Mouse (Mus musculus) embryonic facial prominence, embryonic 12.5 days (tissue): Measurements from ENCODE around the gene Tmigd3. TPM values are rescaled to one million over a fixed set of nuclear protein-coding genes. Genes with fewer than 3 reads are reported as not detected.

Experiments used
- ATAC-seq: fragments of 200-750 bp; cut with Nextera tagmentation; 2 replicates; pipeline ENCODE4 v1.8.0; 2017; ENCODE audit not compliant: insufficient number of reproducible peaks, insufficient read depth, low FRiP score, low TSS enrichment
- H3K27ac ChIP-seq: fragments of 300-500 bp; sonication (generic); 2 replicates; pipeline ENCODE4 v1.5.1; 2016; ENCODE audit warnings: mild to moderate bottlenecking
- H3K27me3 ChIP-seq: fragments of 300-500 bp; sonication (generic); 2 replicates; pipeline ENCODE4 v1.6.1; 2016; ENCODE audit warnings: mild to moderate bottlenecking, moderate library complexity
- H3K36me3 ChIP-seq: fragments of 300-500 bp; sonication (generic); 2 replicates; pipeline ENCODE4 v1.6.1; 2016; ENCODE audit warnings: mild to moderate bottlenecking
- H3K4me1 ChIP-seq: fragments of 300-500 bp; sonication (generic); 2 replicates; pipeline ENCODE4 v1.6.1; 2016
- H3K4me2 ChIP-seq: fragments of 300-500 bp; sonication (generic); replicated peaks from 2 replicates; pipeline ENCODE4 v1.6.1; 2016; ENCODE audit warnings: mild to moderate bottlenecking, moderate library complexity
- H3K4me3 ChIP-seq: fragments of 300-500 bp; sonication (generic); 2 replicates; pipeline ENCODE4 v1.5.1; 2016; ENCODE audit warnings: mild to moderate bottlenecking
- H3K9ac ChIP-seq: fragments of 300-500 bp; sonication (generic); 2 replicates; pipeline ENCODE4 v1.6.1; 2016; ENCODE audit warnings: mild to moderate bottlenecking, moderate library complexity
- H3K9me3 ChIP-seq: fragments of 300-500 bp; sonication (generic); 2 replicates; pipeline ENCODE4 v1.6.1; 2016; ENCODE audit warnings: mild to moderate bottlenecking, moderate library complexity
- WGBS: fragments of 180-500 bp; shearing (Covaris S2); methylation state at CpG from one replicate; pipeline ENCODE4 v1.1.7; 2016; 5-methylcytosine and 5-hydroxymethylcytosine counted together
- polyA plus RNA-seq: library from polyadenylated mRNA; unstranded; fragments of >200 nt; fragmentation: Nextera tagmentation; extraction: Ambion mirVana; gene quantifications from 2 replicates; pipeline ENCODE4 v1.2.1, GENCODE M21; 2016

The Tmigd3 gene
- polyA plus RNA-seq, 1 experiment from 2014 or later = not detected

- H3K27ac ChIP-seq = no peak overlapping the region
- H3K27me3 ChIP-seq = no peaks in the 10 kb centered on the region
- no peak overlapping the region for H3K4me2 ChIP-seq
- 86% methylated on average over 6 of the region's 6 CpGs for WGBS
- H3K9me3 ChIP-seq = no peaks in the 10 kb centered on the region
- peaks cover 2% of the 10 kb centered on the region; the same call in 1 of the 2 replicates for H3K4me1 ChIP-seq
- no peaks in the 10 kb centered on the region for H3K36me3 ChIP-seq
- no peak for ATAC-seq
- H3K9ac ChIP-seq = no peak overlapping the region
- no peak overlapping the region for H3K4me3 ChIP-seq
These were observed 6.6 kb downstream of the Tmigd3 start for GRCm38 (mm10) chr3:105877252-105877803.

GRCm38 (mm10) chr3:105877919-105878318 is 7.2 kb downstream of the Tmigd3 start:
- H3K4me1 ChIP-seq = no peaks in the 10 kb centered on the region
- no peaks in the 10 kb centered on the region for H3K36me3 ChIP-seq
- H3K4me2 ChIP-seq = no peak overlapping the region
- H3K9me3 ChIP-seq = no peaks in the 10 kb centered on the region
- H3K27me3 ChIP-seq = no peaks in the 10 kb centered on the region
- H3K27ac ChIP-seq = no peak overlapping the region
- 78% methylated on average over 2 of the region's 2 CpGs for WGBS
- H3K9ac ChIP-seq = no peak overlapping the region
- no peak overlapping the region for H3K4me3 ChIP-seq
- ATAC-seq = no peak

GRCm38 (mm10) chr3:105878751-105879150 is 8.0 kb downstream of the Tmigd3 start:
- no peaks in the 10 kb centered on the region for H3K36me3 ChIP-seq
- no peak for ATAC-seq
- H3K4me3 ChIP-seq = no peak overlapping the region
- no peak overlapping the region for H3K9ac ChIP-seq
- WGBS = 79% methylated on average over 8 of the region's 8 CpGs
- H3K27me3 ChIP-seq = no peaks in the 10 kb centered on the region
- no peak overlapping the region for H3K27ac ChIP-seq
- H3K4me1 ChIP-seq = no peaks in the 10 kb centered on the region
- no peak overlapping the region for H3K4me2 ChIP-seq
- H3K9me3 ChIP-seq = no peaks in the 10 kb centered on the region

- no peaks in the 10 kb centered on the region for H3K27me3 ChIP-seq
- no peak overlapping the region for H3K4me3 ChIP-seq
- ATAC-seq = no peak
- no peaks in the 10 kb centered on the region for H3K9me3 ChIP-seq
- H3K9ac ChIP-seq = no peak overlapping the region
- no peaks in the 10 kb centered on the region for H3K4me1 ChIP-seq
- no peak overlapping the region for H3K4me2 ChIP-seq
- 58% methylated on average over 3 of the region's 3 CpGs for WGBS
- H3K27ac ChIP-seq = no peak overlapping the region
- no peaks in the 10 kb centered on the region for H3K36me3 ChIP-seq
These were observed 9.7 kb downstream of the Tmigd3 start for GRCm38 (mm10) chr3:105880419-105880818.

- 89% methylated on average over 7 of the region's 7 CpGs for WGBS
- H3K9me3 ChIP-seq = no peaks in the 10 kb centered on the region
- no peaks in the 10 kb centered on the region for H3K27me3 ChIP-seq
- no peak overlapping the region for H3K4me2 ChIP-seq
- no peaks in the 10 kb centered on the region for H3K4me1 ChIP-seq
- no peak overlapping the region for H3K27ac ChIP-seq
- H3K36me3 ChIP-seq = no peaks in the 10 kb centered on the region
- no peak overlapping the region for H3K9ac ChIP-seq
- no peak for ATAC-seq
- H3K4me3 ChIP-seq = no peak overlapping the region
These were observed 11.4 kb downstream of the Tmigd3 start for GRCm38 (mm10) chr3:105882105-105882504.

GRCm38 (mm10) chr3:105883111-105883510 is 12.4 kb downstream of the Tmigd3 start:
- no peaks in the 10 kb centered on the region for H3K4me1 ChIP-seq
- ATAC-seq = no peak
- WGBS = 92% methylated on average over 2 of the region's 2 CpGs

GRCm38 (mm10) chr3:105888961-105889360 is 18.3 kb downstream of the Tmigd3 start:
- Histone ChIP-seq H3K4me2 (no peak overlapping the region), H3K4me1 (peaks cover 11% of the 10 kb centered on the region; the same call in 1 of the 2 replicates), H3K36me3 (no peaks in the 10 kb centered on the region), H3K27me3 (no peaks in the 10 kb centered on the region), H3K4me3 (no peak overlapping the region), H3K27ac (no peak overlapping the region), H3K9me3 (no peaks in the 10 kb centered on the region), H3K9ac (no peak overlapping the region)
- WGBS = 67% methylated on average over 3 of the region's 3 CpGs
- ATAC-seq = no peak

More at GRCm38 (mm10) chr3:105883111-105883510, 12.4 kb downstream of the Tmigd3 start:
- no peak overlapping the region for H3K9ac ChIP-seq
- no peak overlapping the region for H3K27ac ChIP-seq
- no peak overlapping the region for H3K4me3 ChIP-seq
- H3K36me3 ChIP-seq = no peaks in the 10 kb centered on the region
- no peak overlapping the region for H3K4me2 ChIP-seq
- H3K27me3 ChIP-seq = no peaks in the 10 kb centered on the region
- no peaks in the 10 kb centered on the region for H3K9me3 ChIP-seq

GRCm38 (mm10) chr3:105890220-105890619 is 19.5 kb downstream of the Tmigd3 start:
- no peaks in the 10 kb centered on the region for H3K27me3 ChIP-seq
- no peak overlapping the region for H3K4me2 ChIP-seq
- no peaks in the 10 kb centered on the region for H3K9me3 ChIP-seq
- no peak overlapping the region for H3K9ac ChIP-seq
- H3K4me3 ChIP-seq = no peak overlapping the region
- 76% methylated on average over 4 of the region's 4 CpGs for WGBS
- no peaks in the 10 kb centered on the region for H3K36me3 ChIP-seq
- ATAC-seq = no peak
- H3K27ac ChIP-seq = no peak overlapping the region
- peaks cover 24% of the 10 kb centered on the region; the same call in 1 of the 2 replicates for H3K4me1 ChIP-seq

GRCm38 (mm10) chr3:105891141-105891540 is 20.4 kb downstream of the Tmigd3 start:
- WGBS = 72% methylated on average over 3 of the region's 3 CpGs
- Histone ChIP-seq H3K27ac (no peak overlapping the region), H3K36me3 (no peaks in the 10 kb centered on the region), H3K4me3 (no peak overlapping the region), H3K9me3 (no peaks in the 10 kb centered on the region), H3K4me1 (peaks cover 25% of the 10 kb centered on the region; the same call in 1 of the 2 replicates), H3K27me3 (no peaks in the 10 kb centered on the region), H3K9ac (no peak overlapping the region), H3K4me2 (no peak overlapping the region)
- no peak for ATAC-seq

GRCm38 (mm10) chr3:105891760-105892571 is 21.3 kb downstream of the Tmigd3 start:
- no peak overlapping the region for H3K9ac ChIP-seq
- H3K4me3 ChIP-seq = no peak overlapping the region
- H3K9me3 ChIP-seq = no peaks in the 10 kb centered on the region
- H3K27ac ChIP-seq = no peak overlapping the region
- H3K4me2 ChIP-seq = no peak overlapping the region
- H3K4me1 ChIP-seq = peaks cover 25% of the 10 kb centered on the region; the same call in 1 of the 2 replicates
- no peaks in the 10 kb centered on the region for H3K36me3 ChIP-seq
- no peaks in the 10 kb centered on the region for H3K27me3 ChIP-seq
- no peak for ATAC-seq
- 73% methylated on average over 10 of the region's 10 CpGs for WGBS

- Histone ChIP-seq H3K9ac (no peak overlapping the region), H3K27me3 (no peaks in the 10 kb centered on the region), H3K4me3 (no peak overlapping the region), H3K27ac (no peak overlapping the region), H3K9me3 (no peaks in the 10 kb centered on the region), H3K4me2 (no peak overlapping the region), H3K36me3 (no peaks in the 10 kb centered on the region), H3K4me1 (peaks cover 25% of the 10 kb centered on the region; the same call in 1 of the 2 replicates)
- WGBS = 75% methylated on average over 19 of the region's 19 CpGs
- 0 out of 2 replicates have a peak, but pooled peaks have one; percentile 9 for ATAC-seq
These were observed 22.1 kb downstream of the Tmigd3 start for GRCm38 (mm10) chr3:105892572-105893495.
